Mouse (Mus musculus): ENCODE measurements around the gene Igfbp6. TPM values are rescaled to one million over a fixed set of nuclear protein-coding genes. Genes with fewer than 3 reads are reported as not detected.

The Igfbp6 gene
- polyA plus RNA-seq, 1 experiment from 2014 or later, result 1.4 TPM

DNA sequence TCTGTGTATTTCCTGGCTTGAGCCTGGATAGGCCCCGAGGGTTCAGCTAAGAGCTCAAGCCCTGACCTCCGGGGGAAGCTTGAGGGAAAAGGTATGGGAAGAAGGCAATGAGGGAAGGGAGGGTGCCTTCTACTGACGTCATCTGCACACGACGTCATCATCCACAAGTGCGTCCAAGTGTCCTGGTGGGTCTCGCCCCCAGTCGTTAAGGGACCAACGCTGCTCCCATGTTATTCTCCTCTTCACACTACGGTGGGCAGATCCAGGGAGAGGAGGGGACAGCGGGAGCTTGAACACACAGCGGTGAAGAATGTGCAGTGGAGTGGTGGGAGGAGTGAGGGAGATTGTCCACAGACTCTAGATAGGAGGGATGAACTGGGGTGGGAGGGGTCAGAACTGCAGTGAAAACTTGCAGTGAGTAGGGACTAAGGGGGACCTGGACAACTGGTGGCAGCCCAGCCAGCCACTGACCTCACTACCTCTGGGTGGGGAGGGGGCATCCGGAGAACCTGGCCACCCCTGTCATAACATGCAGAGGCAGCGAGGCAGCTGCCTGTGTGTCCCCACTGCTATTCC lies 40.7 kb upstream of the Igfbp6 start:
- H3K4me3 ChIP-seq, result peak overlapping the region; percentile 16
- H3K27ac ChIP-seq (replicated peaks), result peak overlapping the region; percentile 42
- H3K4me1 ChIP-seq, result peaks cover 48% of the 10 kb centered on the region
- 0 out of 2 replicates have a peak overlapping the region, but pooled peaks have one; percentile 5 for H3K9ac ChIP-seq (replicated peaks)
- WGBS, result 7% methylated on average over 14 of the region's 14 CpGs
- no peaks in the 10 kb centered on the region for H3K9me3 ChIP-seq
- no peak overlapping the region for H3K4me2 ChIP-seq (replicated peaks)
- H3K27me3 ChIP-seq, result peaks cover 18% of the 10 kb centered on the region; the same call in 1 of the 2 replicates
- H3K36me3 ChIP-seq, result 0 out of 2 replicates have a peak, but pooled peaks cover 2% of the 10 kb centered on the region
- no peak for ATAC-seq (replicated peaks)

DNA sequence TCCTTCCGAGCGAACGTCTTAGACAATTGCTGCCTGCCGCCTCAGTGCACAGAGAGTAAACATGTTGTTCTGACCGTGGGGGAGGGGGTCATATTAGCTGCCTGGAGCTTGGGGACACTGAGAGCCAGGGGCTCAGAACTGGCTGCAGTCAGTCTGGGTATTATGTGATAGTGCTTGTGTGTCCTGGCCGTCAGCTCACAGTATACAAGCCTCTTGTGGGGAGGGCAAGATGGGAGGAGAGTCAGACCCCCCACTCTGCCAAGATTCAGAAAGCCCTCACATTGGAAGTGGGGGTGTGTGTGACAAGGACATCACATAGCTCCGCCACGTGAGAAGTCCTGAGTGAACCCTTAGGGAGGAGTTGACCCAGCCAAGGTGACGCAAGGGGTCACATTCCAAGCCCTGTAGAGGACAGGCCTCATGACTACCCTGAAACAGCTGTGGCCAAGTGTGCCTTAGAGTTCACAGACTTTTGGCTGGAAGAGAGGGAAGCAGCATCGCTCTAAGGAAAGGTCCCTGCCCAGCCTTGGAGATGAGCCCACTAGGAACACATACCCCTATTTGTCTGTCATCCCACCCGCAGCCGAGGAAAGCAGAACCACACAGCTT lies 40.1 kb upstream of the Igfbp6 start:
- Histone ChIP-seq H3K9me3 (no peaks in the 10 kb centered on the region), H3K27ac (replicated peaks) (no peak overlapping the region), H3K9ac (replicated peaks) (no peak overlapping the region), H3K4me2 (replicated peaks) (no peak overlapping the region), H3K4me1 (peaks cover 50% of the 10 kb centered on the region), H3K36me3 (no peaks in the 10 kb centered on the region), H3K4me3 (no peak overlapping the region), H3K27me3 (peaks cover 18% of the 10 kb centered on the region; the same call in 1 of the 2 replicates)
- ATAC-seq (replicated peaks), result no peak
- 24% methylated on average over 12 of the region's 12 CpGs for WGBS

DNA sequence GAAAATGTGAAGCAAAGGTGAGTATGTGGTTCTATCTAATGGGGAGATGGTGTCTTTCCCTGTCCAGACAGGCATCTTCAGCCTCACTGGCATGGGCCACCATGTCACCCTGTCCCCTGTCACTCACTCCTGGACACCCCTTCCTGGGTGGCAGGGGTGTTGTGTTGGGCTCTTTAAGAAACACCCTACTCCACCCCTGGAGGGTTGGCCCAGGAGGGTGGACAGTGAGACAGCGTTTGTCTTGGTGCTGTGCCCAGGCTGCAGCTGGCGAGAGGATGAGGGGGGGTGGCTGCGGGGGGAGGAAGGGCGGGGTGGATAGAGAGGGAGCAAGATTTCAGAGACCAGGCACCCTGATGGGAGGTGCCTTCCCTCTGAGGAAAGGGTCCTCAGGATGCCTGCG lies 38.8 kb upstream of the Igfbp6 start:
- Histone ChIP-seq H3K4me1 (peaks cover 46% of the 10 kb centered on the region), H3K4me2 (replicated peaks) (no peak overlapping the region), H3K27me3 (peaks cover 18% of the 10 kb centered on the region; the same call in 1 of the 2 replicates), H3K27ac (replicated peaks) (no peak overlapping the region), H3K4me3 (no peak overlapping the region), H3K9me3 (no peaks in the 10 kb centered on the region), H3K36me3 (no peaks in the 10 kb centered on the region), H3K9ac (replicated peaks) (no peak overlapping the region)
- 35% methylated on average over 5 of the region's 5 CpGs for WGBS
- no peak for ATAC-seq (replicated peaks)

DNA sequence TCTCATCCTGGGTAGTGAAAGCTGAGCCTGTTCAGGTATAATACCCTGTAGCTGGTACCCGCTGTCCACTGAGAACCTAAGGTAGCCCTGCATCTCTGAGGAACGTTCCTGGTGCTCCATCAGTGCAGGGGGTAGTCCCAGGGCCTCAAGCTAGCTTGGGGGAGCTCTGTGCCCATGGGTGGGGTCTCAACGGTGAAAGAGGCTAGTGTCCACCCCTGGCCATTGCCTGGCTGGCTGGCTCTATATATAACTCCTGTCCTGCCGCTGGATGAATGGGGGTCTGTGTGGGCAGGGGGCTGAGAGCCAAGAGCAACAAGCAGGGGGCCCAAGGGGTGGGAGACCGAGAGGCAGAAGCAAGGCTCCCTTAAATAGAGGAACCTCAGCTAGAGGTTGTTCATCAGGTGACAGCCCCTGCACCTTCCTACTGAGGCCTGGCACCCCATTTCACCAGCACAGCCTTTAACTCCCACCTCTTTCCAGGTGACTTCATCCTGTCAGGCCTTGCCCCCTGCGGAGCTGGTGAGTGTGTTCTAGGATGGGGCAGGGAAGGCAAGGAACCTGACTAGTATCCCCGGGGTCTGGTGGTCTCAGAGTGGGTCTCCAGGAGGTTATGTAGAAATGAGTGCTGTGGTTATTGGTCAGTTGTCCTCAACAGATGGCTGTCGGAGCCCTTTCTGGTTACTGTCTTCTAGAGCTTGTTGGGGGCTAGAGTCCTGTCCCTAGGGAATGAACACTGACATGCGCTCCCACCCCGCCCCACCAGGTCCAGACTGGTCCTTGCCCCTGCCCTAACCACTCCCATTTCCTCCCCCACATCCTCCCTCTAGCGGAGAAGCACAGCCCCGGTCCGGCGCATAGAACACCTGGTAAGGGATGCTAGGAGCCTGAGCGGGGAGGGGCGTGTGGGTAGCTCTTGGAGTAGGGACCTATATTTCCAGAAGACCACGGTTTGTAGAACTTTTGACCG lies 38.1 kb upstream of the Igfbp6 start:
- no peak for ATAC-seq (replicated peaks)
- 28% methylated on average over 18 of the region's 18 CpGs for WGBS
- H3K36me3 ChIP-seq, result no peaks in the 10 kb centered on the region
- no peak overlapping the region for H3K27ac ChIP-seq (replicated peaks)
- peak overlapping the region; percentile 35; the same call in 1 of the 2 replicates for H3K4me3 ChIP-seq
- H3K9me3 ChIP-seq, result no peaks in the 10 kb centered on the region
- no peak overlapping the region for H3K9ac ChIP-seq (replicated peaks)
- H3K4me1 ChIP-seq, result peaks cover 40% of the 10 kb centered on the region
- peaks cover 18% of the 10 kb centered on the region; the same call in 1 of the 2 replicates for H3K27me3 ChIP-seq
- peak overlapping the region; percentile 47 for H3K4me2 ChIP-seq (replicated peaks)

DNA sequence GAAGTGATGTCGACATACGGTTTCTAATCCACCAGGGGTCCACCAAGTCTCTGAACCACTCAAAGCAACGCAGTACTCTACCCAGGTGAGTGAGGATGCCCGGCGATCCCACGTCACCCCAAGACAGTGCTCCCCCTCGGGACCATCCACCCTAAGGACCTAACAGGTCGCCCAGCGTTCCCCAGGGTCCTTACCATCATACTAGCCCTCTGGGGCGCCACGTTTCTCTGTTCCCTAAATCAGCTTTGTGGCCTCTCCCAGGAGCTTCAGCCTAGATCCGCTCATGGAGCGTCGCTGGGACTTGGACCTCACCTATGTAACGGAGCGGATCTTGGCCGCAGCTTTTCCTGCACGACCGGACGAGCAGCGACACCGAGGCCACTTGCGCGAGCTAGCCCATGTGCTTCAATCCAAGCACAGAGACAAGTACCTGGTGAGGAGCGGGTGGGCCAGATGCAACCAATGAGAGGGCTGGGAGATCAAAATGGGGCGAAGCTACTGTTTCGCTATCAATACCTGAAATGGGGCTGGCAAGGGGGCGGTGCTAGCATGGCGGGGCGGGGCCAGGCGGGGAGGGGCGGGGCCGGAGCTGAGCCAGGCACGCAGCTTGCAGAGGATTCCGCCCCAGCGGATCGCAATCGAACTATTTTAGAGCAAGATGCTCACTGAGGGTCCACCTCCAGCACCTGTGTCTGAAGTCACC lies 37.3 kb upstream of the Igfbp6 start:
- H3K4me3 ChIP-seq, result peak overlapping the region; percentile 35
- H3K27me3 ChIP-seq, result peaks cover 18% of the 10 kb centered on the region; the same call in 1 of the 2 replicates
- ATAC-seq (replicated peaks), result no peak
- H3K27ac ChIP-seq (replicated peaks), result no peak overlapping the region
- H3K36me3 ChIP-seq, result no peaks in the 10 kb centered on the region
- 0 out of 2 replicates have a peak overlapping the region, but pooled peaks have one; percentile 2 for H3K9ac ChIP-seq (replicated peaks)
- no peaks in the 10 kb centered on the region for H3K9me3 ChIP-seq
- peak overlapping the region; percentile 47 for H3K4me2 ChIP-seq (replicated peaks)
- 4% methylated on average over 38 of the region's 38 CpGs for WGBS
- H3K4me1 ChIP-seq, result peaks cover 31% of the 10 kb centered on the region

DNA sequence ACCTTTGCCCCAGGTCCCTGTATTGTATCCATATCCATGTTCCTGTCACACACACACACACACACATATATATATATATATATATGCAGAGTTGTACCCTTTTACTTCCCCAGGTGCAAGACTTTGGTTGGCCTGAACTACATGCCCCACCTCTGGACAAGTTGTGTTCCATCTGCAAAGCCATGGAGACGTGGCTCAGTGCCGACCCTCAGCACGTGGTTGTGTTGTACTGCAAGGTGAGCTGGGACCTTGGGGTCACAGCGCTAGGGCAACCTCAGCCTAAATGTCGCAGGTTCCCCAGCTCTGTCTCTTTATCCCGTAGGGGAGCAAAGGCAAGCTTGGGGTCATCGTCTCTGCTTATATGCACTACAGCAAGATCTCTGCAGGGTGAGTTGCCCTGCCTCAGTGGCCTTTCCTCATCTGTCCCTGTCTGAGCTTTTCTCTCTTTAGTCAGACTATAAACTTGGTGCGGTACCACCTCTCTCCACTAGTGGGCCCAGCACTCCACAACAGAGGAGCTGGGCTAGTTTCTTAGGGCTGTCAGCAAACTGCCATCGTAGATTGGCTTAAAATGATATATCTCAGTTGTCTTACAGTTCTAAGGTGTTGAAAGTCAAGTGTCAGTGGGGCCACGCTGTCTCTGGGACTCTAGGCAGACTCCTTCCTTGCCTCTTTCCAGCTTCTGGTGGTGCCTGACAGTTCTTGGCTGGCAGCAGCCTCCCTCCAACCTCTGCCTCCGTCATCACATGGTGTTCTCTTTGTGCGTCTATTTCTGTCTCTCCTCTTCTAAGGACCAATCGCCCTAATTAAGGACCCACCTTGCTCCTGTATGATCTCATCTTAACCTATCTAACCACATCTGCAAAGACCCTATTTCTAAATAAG lies 36.2 kb upstream of the Igfbp6 start:
- Histone ChIP-seq H3K27ac (replicated peaks) (no peak overlapping the region), H3K9ac (replicated peaks) (no peak overlapping the region), H3K9me3 (no peaks in the 10 kb centered on the region), H3K27me3 (peaks cover 18% of the 10 kb centered on the region; the same call in 1 of the 2 replicates), H3K4me3 (peak overlapping the region; percentile 35; the same call in 1 of the 2 replicates), H3K4me2 (replicated peaks) (no peak overlapping the region), H3K4me1 (peaks cover 27% of the 10 kb centered on the region), H3K36me3 (no peaks in the 10 kb centered on the region)
- ATAC-seq (replicated peaks), result no peak
- 26% methylated on average over 13 of the region's 13 CpGs for WGBS

GRCm38 (mm10) chr15:102108651-102109525 lies 35.3 kb upstream of the Igfbp6 start:
- Histone ChIP-seq H3K9me3 (no peaks in the 10 kb centered on the region), H3K9ac (replicated peaks) (no peak overlapping the region), H3K27me3 (peaks cover 18% of the 10 kb centered on the region; the same call in 1 of the 2 replicates), H3K4me2 (replicated peaks) (no peak overlapping the region), H3K4me3 (no peak overlapping the region), H3K4me1 (peaks cover 25% of the 10 kb centered on the region), H3K27ac (replicated peaks) (no peak overlapping the region), H3K36me3 (no peaks in the 10 kb centered on the region)
- WGBS, result 48% methylated on average over 18 of the region's 18 CpGs
- peak; percentile 30; the same call in 1 of the 2 replicates for ATAC-seq (replicated peaks)

GRCm38 (mm10) chr15:102110271-102110670 lies 33.9 kb upstream of the Igfbp6 start:
- 96% methylated on average over 7 of the region's 7 CpGs for WGBS
- ATAC-seq (replicated peaks), result no peak
- no peak overlapping the region for H3K27ac ChIP-seq (replicated peaks)

DNA sequence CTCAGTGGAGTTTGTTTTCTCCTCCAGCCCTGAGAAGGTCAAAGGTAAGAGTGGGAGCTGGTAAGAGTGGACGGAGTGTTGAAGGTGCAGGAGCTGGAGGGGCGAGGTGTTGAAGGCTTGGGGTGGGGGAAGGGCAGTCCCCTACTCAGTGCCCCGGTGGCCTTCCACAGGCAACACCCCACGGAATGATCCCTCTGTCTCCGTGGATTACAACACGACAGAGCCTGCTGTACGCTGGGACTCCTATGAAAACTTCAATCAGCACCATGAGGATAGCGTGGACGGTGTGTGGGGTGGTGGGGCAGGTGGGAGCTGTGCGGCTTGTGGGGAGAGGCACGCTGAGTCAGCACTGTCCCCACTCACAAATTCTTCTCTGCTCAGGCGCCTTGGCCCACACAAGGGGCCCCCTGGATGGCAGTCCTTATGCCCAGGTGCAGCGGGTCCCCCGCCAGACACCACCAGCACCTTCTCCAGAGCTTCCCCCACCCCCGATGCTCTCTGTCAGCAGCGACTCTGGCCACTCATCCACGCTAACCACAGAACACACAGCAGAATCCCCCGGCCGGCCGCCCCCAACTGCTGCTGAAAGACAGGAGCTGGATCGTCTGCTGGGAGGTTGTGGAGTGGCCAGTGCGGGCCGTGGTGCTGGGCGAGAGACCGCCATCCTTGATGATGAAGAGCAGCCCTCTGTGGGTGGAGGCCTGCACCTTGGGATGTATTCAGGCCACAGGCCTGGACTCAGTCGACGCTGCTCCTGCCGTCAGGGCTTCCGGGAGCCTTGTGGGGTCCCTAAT lies 33.3 kb upstream of the Igfbp6 start:
- peaks cover 26% of the 10 kb centered on the region for H3K4me1 ChIP-seq
- H3K4me2 ChIP-seq (replicated peaks), result no peak overlapping the region
- H3K36me3 ChIP-seq, result 0 out of 2 replicates have a peak, but pooled peaks cover under 1% of the 10 kb centered on the region
- 81% methylated on average over 29 of the region's 29 CpGs for WGBS
- H3K27ac ChIP-seq (replicated peaks), result no peak overlapping the region
- H3K4me3 ChIP-seq, result no peak overlapping the region
- no peaks in the 10 kb centered on the region for H3K9me3 ChIP-seq
- ATAC-seq (replicated peaks), result no peak
- H3K9ac ChIP-seq (replicated peaks), result no peak overlapping the region
- H3K27me3 ChIP-seq, result peaks cover 16% of the 10 kb centered on the region; the same call in 1 of the 2 replicates

More at GRCm38 (mm10) chr15:102110271-102110670, 33.9 kb upstream of the Igfbp6 start:
- Histone ChIP-seq H3K4me1 (peaks cover 22% of the 10 kb centered on the region), H3K9ac (replicated peaks) (no peak overlapping the region), H3K4me2 (replicated peaks) (no peak overlapping the region), H3K4me3 (no peak overlapping the region), H3K27me3 (peaks cover 18% of the 10 kb centered on the region; the same call in 1 of the 2 replicates), H3K36me3 (no peaks in the 10 kb centered on the region), H3K9me3 (no peaks in the 10 kb centered on the region)

Measured in forebrain, embryonic 15.5 days (tissue).